Mouse (Mus musculus): Measurements from ENCODE around the gene Grk6.
"Not testable (repeated sequence)": the region's sequence is repeated elsewhere in the genome, so short reads cannot be mapped to it uniquely, and the experiment has no call there.

- not testable (repeated sequence) for TF ChIP-seq CTCF, EP300 (IDR thresholded peaks at IDR 0.05; ENCODE audit: low read depth)
Measured at GRCm38 (mm10) chr13:55437111-55437629, 7.7 kb upstream of the Grk6 start.

All from heart, postnatal 0 days (tissue).